ENCODE assay signal across 17 mouse cellular contexts in genomic region chr7:16173146-16173545, GRCm38 (mm10). TPM values are rescaled to one million over a fixed set of nuclear protein-coding genes. Genes with fewer than 3 reads are reported as not detected.
DNase-seq lines count a peak whose midpoint lies in the region; ATAC-seq and TF ChIP-seq lines count a peak whose summit lies in the region.
"Had no signal": no experiment of that assay in that cellular context is flagged by ENCODE, and none has a peak within 500 bp of the region (broad histone marks: within the 10 kb centered on the region; RNA-seq: fewer than 3 reads in every experiment).

No protein-coding gene starts in this region.

- no peak for DNase-seq in hindbrain, embryonic 10.5 days (ENCODE audit: low spot score)
- no peak for DNase-seq in hindbrain, postnatal 0 days (ENCODE audit: low spot score)
- DNase-seq in embryo, embryonic 10 days (ENCODE audit: low spot score): peak; percentile 36
- peak; percentile 21 for DNase-seq in hindbrain, embryonic 11.5 days (ENCODE audit: low spot score)
- DNase-seq in midbrain, embryonic 14.5 days: no peak
- no peak for DNase-seq in retina, embryonic 14.5 days (ENCODE audit: low spot score)
- DNase-seq in adrenal gland, adult 18-20 months (ENCODE audit: low spot score in 2 of 2): no peak
- DNase-seq: cerebellum, adult 11 months; gastrocnemius, adult 2 months; lung, postnatal 36 days; right cerebral cortex, postnatal 4 days; thymus, adult 2 months had no signal

- no peak for ATAC-seq in hindbrain, postnatal 0 days
- 0 out of 2 replicates have a peak, but pooled peaks have one; percentile 1 for ATAC-seq in hindbrain, embryonic 11.5 days (ENCODE audit: low FRiP score)
- no peak for ATAC-seq in midbrain, embryonic 14.5 days (ENCODE audit: low FRiP score, low TSS enrichment)
- ATAC-seq in granulocyte monocyte progenitor cell, adult 5-6 weeks (replicated peaks; ENCODE audit: poor library complexity, severe bottlenecking): no peak
- ATAC-seq: forebrain, embryonic 14.5 days; intestine, embryonic 16.5 days had no signal

- H3K27me3 ChIP-seq in hindbrain, embryonic 10.5 days (ENCODE audit: insufficient read depth, poor library complexity, severe bottlenecking): no peaks in the 10 kb centered on the region
- no peaks in the 10 kb centered on the region for H3K27me3 ChIP-seq in hindbrain, postnatal 0 days (ENCODE audit: insufficient read depth, low read length)
- H3K27me3 ChIP-seq in hindbrain, embryonic 11.5 days (ENCODE audit: control insufficient read depth, insufficient read depth, low read length): no peaks in the 10 kb centered on the region
- no peaks in the 10 kb centered on the region for H3K27me3 ChIP-seq in midbrain, embryonic 14.5 days (ENCODE audit: control insufficient read depth, insufficient read depth, low read length)
- H3K27me3 ChIP-seq: embryonic facial prominence, embryonic 15.5 days had no signal

- H3K4me1 ChIP-seq in hindbrain, embryonic 10.5 days (replicated peaks): peaks cover 65% of the 10 kb centered on the region
- H3K4me1 ChIP-seq in hindbrain, postnatal 0 days (ENCODE audit: insufficient read depth, low read length): peaks cover 6% of the 10 kb centered on the region
- H3K4me1 ChIP-seq in hindbrain, embryonic 11.5 days (replicated peaks; ENCODE audit: control insufficient read depth, insufficient read depth, low read length): peaks cover 16% of the 10 kb centered on the region
- peaks cover 32% of the 10 kb centered on the region for H3K4me1 ChIP-seq in midbrain, embryonic 14.5 days (ENCODE audit: control insufficient read depth, insufficient read depth, low read length)

- peaks cover 22% of the 10 kb centered on the region for H3K36me3 ChIP-seq in hindbrain, embryonic 10.5 days
- no peaks in the 10 kb centered on the region; the same call in 1 of the 2 replicates for H3K36me3 ChIP-seq in hindbrain, postnatal 0 days (ENCODE audit: insufficient read depth, low read length)
- 0 out of 2 replicates have a peak, but pooled peaks cover 4% of the 10 kb centered on the region for H3K36me3 ChIP-seq in hindbrain, embryonic 11.5 days (ENCODE audit: control insufficient read depth, insufficient read depth, low read length)
- peaks cover 9% of the 10 kb centered on the region; the same call in 1 of the 2 replicates for H3K36me3 ChIP-seq in midbrain, embryonic 14.5 days (ENCODE audit: control insufficient read depth, insufficient read depth, low read length)
- H3K36me3 ChIP-seq: embryonic facial prominence, embryonic 15.5 days; limb, embryonic 13.5 days had no signal

- H3K4me2 ChIP-seq in hindbrain, postnatal 0 days (ENCODE audit: low read depth, low read length): no peak overlapping the region
- H3K4me2 ChIP-seq in hindbrain, embryonic 11.5 days (replicated peaks; ENCODE audit: low read depth, low read length): peak overlapping the region; percentile 67; the same call in 1 of the 2 replicates
- H3K4me2 ChIP-seq in midbrain, embryonic 14.5 days (ENCODE audit: low read length): peak overlapping the region; percentile 74; the same call in 1 of the 2 replicates
- H3K4me2 ChIP-seq: limb, embryonic 13.5 days had no signal

- peak overlapping the region; percentile 93 for H3K27ac ChIP-seq in hindbrain, embryonic 10.5 days
- H3K27ac ChIP-seq in hindbrain, postnatal 0 days: no peak overlapping the region
- peak overlapping the region; percentile 97 for H3K27ac ChIP-seq in hindbrain, embryonic 11.5 days (ENCODE audit: low read depth, low read length)
- peak overlapping the region; percentile 86; the same call in 1 of the 2 replicates for H3K27ac ChIP-seq in midbrain, embryonic 14.5 days (replicated peaks; ENCODE audit: low read depth, low read length)
- H3K27ac ChIP-seq: embryonic facial prominence, embryonic 15.5 days; gastrocnemius, adult 2 months; limb, embryonic 13.5 days had no signal

- H3K4me3 ChIP-seq in hindbrain, embryonic 10.5 days: peak overlapping the region; percentile 79
- H3K4me3 ChIP-seq in hindbrain, postnatal 0 days (ENCODE audit: low read length): no peak overlapping the region
- H3K4me3 ChIP-seq in hindbrain, embryonic 11.5 days (ENCODE audit: low read depth, low read length): no peak overlapping the region
- H3K4me3 ChIP-seq in midbrain, embryonic 14.5 days (replicated peaks; ENCODE audit: low read depth, low read length): no peak overlapping the region
- H3K4me3 ChIP-seq: embryonic facial prominence, embryonic 15.5 days; gastrocnemius, adult 2 months; limb, embryonic 13.5 days had no signal

- no peak overlapping the region for H3K9ac ChIP-seq in hindbrain, postnatal 0 days (replicated peaks; ENCODE audit: low read length)
- H3K9ac ChIP-seq in hindbrain, embryonic 11.5 days (ENCODE audit: low read depth, low read length): peak overlapping the region; percentile 60
- H3K9ac ChIP-seq in midbrain, embryonic 14.5 days (replicated peaks; ENCODE audit: low read length): 0 out of 2 replicates have a peak overlapping the region, but pooled peaks have one; percentile 20
- H3K9ac ChIP-seq: embryonic facial prominence, embryonic 15.5 days; limb, embryonic 13.5 days had no signal

- H3K9me3 ChIP-seq in hindbrain, embryonic 10.5 days: peaks cover 8% of the 10 kb centered on the region; the same call in 1 of the 2 replicates
- no peaks in the 10 kb centered on the region for H3K9me3 ChIP-seq in hindbrain, postnatal 0 days (ENCODE audit: low read length)
- no peaks in the 10 kb centered on the region for H3K9me3 ChIP-seq in hindbrain, embryonic 11.5 days (ENCODE audit: control insufficient read depth, low read length)
- 0 out of 2 replicates have a peak, but pooled peaks cover 4% of the 10 kb centered on the region for H3K9me3 ChIP-seq in midbrain, embryonic 14.5 days (ENCODE audit: control insufficient read depth, low read length)
- H3K9me3 ChIP-seq: embryonic facial prominence, embryonic 15.5 days had no signal

- 52% methylated on average over 5 of the region's 5 CpGs for WGBS in hindbrain, embryonic 10.5 days
- 42% methylated on average over 5 of the region's 5 CpGs for WGBS in hindbrain, postnatal 0 days
- 31% methylated on average over 5 of the region's 5 CpGs for WGBS in hindbrain, embryonic 11.5 days
- 43% methylated on average over 5 of the region's 5 CpGs for WGBS in midbrain, embryonic 14.5 days

- TF ChIP-seq CTCF in hindbrain, postnatal 0 days (IDR thresholded peaks at IDR 0.05; ENCODE audit: low read depth): no peak

RNA-seq across cellular contexts. Expression of gene Meis3, which starts 1.7 kb away (rescaled TPM):
- polyA plus RNA-seq in hindbrain, embryonic 10.5 days (2016; fragmentation: Nextera tagmentation; extraction: Ambion mirVana): 117 and 173 TPM in 2 replicates
- total RNA-seq in hindbrain, postnatal 0 days (2014; rRNA removed): 76.6 and 81.3 TPM in 2 replicates
- polyA plus RNA-seq in hindbrain, postnatal 0 days (2015; fragmentation: Nextera tagmentation; extraction: Ambion mirVana): 77.5 and 84.6 TPM in 2 replicates
- 122 and 135 TPM in 2 replicates for polyA plus RNA-seq in hindbrain, embryonic 11.5 days (2014; fragmentation: Nextera tagmentation; extraction: Ambion mirVana)
- 137 and 151 TPM in 2 replicates for polyA plus RNA-seq in midbrain, embryonic 14.5 days (2014; fragmentation: Nextera tagmentation; extraction: Ambion mirVana)
- not detected in 2 replicates for total RNA-seq in granulocyte monocyte progenitor cell, adult 5-6 weeks (2014; fragmentation: Nextera tagmentation)
- not detected in 2 replicates for total RNA-seq in granulocyte monocyte progenitor cell, adult 5-6 weeks (2017)
- 10 to 100 TPM; 12.1 to 14.3 TPM for total RNA-seq in adrenal gland, adult 18-20 months (2021)

RNA-seq across cellular contexts. Expression of gene Slc8a2, which starts 43.5 kb away (rescaled TPM):
- polyA plus RNA-seq in hindbrain, embryonic 10.5 days (2016; fragmentation: Nextera tagmentation; extraction: Ambion mirVana): 0.26 and 0.42 TPM in 2 replicates
- total RNA-seq in hindbrain, postnatal 0 days (2014; rRNA removed): 78.6 and 79.4 TPM in 2 replicates
- polyA plus RNA-seq in hindbrain, postnatal 0 days (2015; fragmentation: Nextera tagmentation; extraction: Ambion mirVana): 1.2 TPM in 2 replicates
- 0.84 and 1.0 TPM in 2 replicates for polyA plus RNA-seq in hindbrain, embryonic 11.5 days (2014; fragmentation: Nextera tagmentation; extraction: Ambion mirVana)
- polyA plus RNA-seq in midbrain, embryonic 14.5 days (2014; fragmentation: Nextera tagmentation; extraction: Ambion mirVana): 1.1 and 1.2 TPM in 2 replicates
- not detected in 2 replicates for total RNA-seq in granulocyte monocyte progenitor cell, adult 5-6 weeks (2014; fragmentation: Nextera tagmentation)
- not detected in 2 replicates for total RNA-seq in granulocyte monocyte progenitor cell, adult 5-6 weeks (2017)
- total RNA-seq in adrenal gland, adult 18-20 months (2021): 1 to 10 TPM; 2.0 to 2.5 TPM

RNA-seq across cellular contexts. Expression of gene Dhx34, which starts 48.7 kb away (rescaled TPM):
- 22.0 and 22.3 TPM in 2 replicates for polyA plus RNA-seq in hindbrain, embryonic 10.5 days (2016; fragmentation: Nextera tagmentation; extraction: Ambion mirVana)
- total RNA-seq in hindbrain, postnatal 0 days (2014; rRNA removed): 21.1 and 25.0 TPM in 2 replicates
- 9.1 and 9.4 TPM in 2 replicates for polyA plus RNA-seq in hindbrain, postnatal 0 days (2015; fragmentation: Nextera tagmentation; extraction: Ambion mirVana)
- polyA plus RNA-seq in hindbrain, embryonic 11.5 days (2014; fragmentation: Nextera tagmentation; extraction: Ambion mirVana): 7.9 and 9.1 TPM in 2 replicates
- 11.6 and 11.9 TPM in 2 replicates for polyA plus RNA-seq in midbrain, embryonic 14.5 days (2014; fragmentation: Nextera tagmentation; extraction: Ambion mirVana)
- total RNA-seq in granulocyte monocyte progenitor cell, adult 5-6 weeks (2014; fragmentation: Nextera tagmentation): 5.5 and 8.7 TPM in 2 replicates
- 4.4 and 9.4 TPM in 2 replicates for total RNA-seq in granulocyte monocyte progenitor cell, adult 5-6 weeks (2017)
- 10 to 100 TPM; 10.8 to 11.4 TPM for total RNA-seq in adrenal gland, adult 18-20 months (2021)

RNA-seq across cellular contexts. Expression of gene Kptn, which starts 53.5 kb away (rescaled TPM):
- 27.0 and 30.5 TPM in 2 replicates for polyA plus RNA-seq in hindbrain, embryonic 10.5 days (2016; fragmentation: Nextera tagmentation; extraction: Ambion mirVana)
- total RNA-seq in hindbrain, postnatal 0 days (2014; rRNA removed): 33.3 and 41.7 TPM in 2 replicates
- 33.2 and 35.8 TPM in 2 replicates for polyA plus RNA-seq in hindbrain, postnatal 0 days (2015; fragmentation: Nextera tagmentation; extraction: Ambion mirVana)
- 21.7 and 23.1 TPM in 2 replicates for polyA plus RNA-seq in hindbrain, embryonic 11.5 days (2014; fragmentation: Nextera tagmentation; extraction: Ambion mirVana)
- 33.1 and 40.5 TPM in 2 replicates for polyA plus RNA-seq in midbrain, embryonic 14.5 days (2014; fragmentation: Nextera tagmentation; extraction: Ambion mirVana)
- total RNA-seq in granulocyte monocyte progenitor cell, adult 5-6 weeks (2014; fragmentation: Nextera tagmentation): 19.2 and 20.9 TPM in 2 replicates
- 9.7 and 11.2 TPM in 2 replicates for total RNA-seq in granulocyte monocyte progenitor cell, adult 5-6 weeks (2017)
- 10 to 100 TPM; 19.6 to 20.7 TPM for total RNA-seq in adrenal gland, adult 18-20 months (2021)

Comparison
In these comparisons a context has a peak if more than half of its experiments do, and no peak if none do; other contexts are left out.
1. DNase-seq: peak in embryo, embryonic 10 days (single experiment) and hindbrain, embryonic 11.5 days (single experiment); none in hindbrain, embryonic 10.5 days (single experiment), hindbrain, postnatal 0 days (single experiment), midbrain, embryonic 14.5 days (single experiment), retina, embryonic 14.5 days (single experiment) and adrenal gland, adult 18-20 months (0 of 2).